Mouse (Mus musculus): ENCODE data around the gene Ttll4. TPM values are rescaled to one million over a fixed set of nuclear protein-coding genes. Genes with fewer than 3 reads are reported as not detected.

Gene Ttll4
- polyA plus RNA-seq, 1 experiment, result 22.1 TPM

GRCm38 (mm10) chr1:74704156-74704555 is 42.6 kb downstream of the Ttll4 start:
- Histone ChIP-seq H3K4me1 (ENCODE audit: control insufficient read depth, insufficient read depth, low read length) (peaks cover 21% of the 10 kb centered on the region), H3K27ac (ENCODE audit: insufficient read depth, low read depth, low read length) (no peak overlapping the region), H3K4me3 (ENCODE audit: insufficient read depth, low read length) (no peak overlapping the region)
- TF ChIP-seq POLR2A (IDR thresholded peaks at IDR 0.05; ENCODE audit: borderline replicate concordance, low read depth, low read length), result no peak
- TF ChIP-seq CTCF (IDR thresholded peaks at IDR 0.05; ENCODE audit: low read depth, low read length), result no peak

- TF ChIP-seq CTCF (IDR thresholded peaks at IDR 0.05; ENCODE audit: low read depth, low read length) (no peak), POLR2A (IDR thresholded peaks at IDR 0.05; ENCODE audit: borderline replicate concordance, low read depth, low read length) (no peak)
- Histone ChIP-seq H3K27ac (ENCODE audit: insufficient read depth, low read depth, low read length) (no peak overlapping the region), H3K4me3 (ENCODE audit: insufficient read depth, low read length) (no peak overlapping the region), H3K4me1 (ENCODE audit: control insufficient read depth, insufficient read depth, low read length) (peaks cover 20% of the 10 kb centered on the region)
These were observed 43.5 kb downstream of the Ttll4 start for GRCm38 (mm10) chr1:74705016-74705415.

- Histone ChIP-seq H3K4me1 (ENCODE audit: control insufficient read depth, insufficient read depth, low read length) (peaks cover 7% of the 10 kb centered on the region), H3K4me3 (ENCODE audit: insufficient read depth, low read length) (no peak overlapping the region), H3K27ac (ENCODE audit: insufficient read depth, low read depth, low read length) (no peak overlapping the region)
- TF ChIP-seq CTCF (IDR thresholded peaks at IDR 0.05; ENCODE audit: low read depth, low read length) (no peak), POLR2A (IDR thresholded peaks at IDR 0.05; ENCODE audit: borderline replicate concordance, low read depth, low read length) (no peak)
These were observed 48.0 kb downstream of the Ttll4 start for GRCm38 (mm10) chr1:74709566-74709965.

- TF ChIP-seq POLR2A (IDR thresholded peaks at IDR 0.05; ENCODE audit: borderline replicate concordance, low read depth, low read length) (no peak), CTCF (IDR thresholded peaks at IDR 0.05; ENCODE audit: low read depth, low read length) (no peak)
- Histone ChIP-seq H3K4me1 (ENCODE audit: control insufficient read depth, insufficient read depth, low read length) (peaks cover 17% of the 10 kb centered on the region), H3K27ac (ENCODE audit: insufficient read depth, low read depth, low read length) (peak overlapping the region; percentile 100), H3K4me3 (ENCODE audit: insufficient read depth, low read length) (peak overlapping the region; percentile 55)
These were observed 50.5 kb downstream of the Ttll4 start for GRCm38 (mm10) chr1:74712046-74712445.

GRCm38 (mm10) chr1:74712461-74713098 is 51.0 kb downstream of the Ttll4 start:
- peak overlapping the region; percentile 89 for H3K4me3 ChIP-seq (ENCODE audit: insufficient read depth, low read length)
- TF ChIP-seq POLR2A (IDR thresholded peaks at IDR 0.05; ENCODE audit: borderline replicate concordance, low read depth, low read length), result no peak
- no peak for TF ChIP-seq CTCF (IDR thresholded peaks at IDR 0.05; ENCODE audit: low read depth, low read length)
- H3K4me1 ChIP-seq (ENCODE audit: control insufficient read depth, insufficient read depth, low read length), result peaks cover 18% of the 10 kb centered on the region
- H3K27ac ChIP-seq (ENCODE audit: insufficient read depth, low read depth, low read length), result peak overlapping the region; percentile 100

GRCm38 (mm10) chr1:74713099-74713858 is 51.7 kb downstream of the Ttll4 start, which contains the start of gene Cyp27a1:
Gene Cyp27a1 (plus strand): TSS chr1:74713574.
- H3K27ac ChIP-seq (ENCODE audit: insufficient read depth, low read depth, low read length), result peak within 1 kb of the TSS; percentile 100
- H3K4me1 ChIP-seq (ENCODE audit: control insufficient read depth, insufficient read depth, low read length), result peaks cover 18% of the 10 kb centered on the region
- TF ChIP-seq POLR2A (IDR thresholded peaks at IDR 0.05; ENCODE audit: borderline replicate concordance, low read depth, low read length) (no peak; the same call in 1 of the 2 replicates), CTCF (IDR thresholded peaks at IDR 0.05; ENCODE audit: low read depth, low read length) (no peak)
- H3K4me3 ChIP-seq (ENCODE audit: insufficient read depth, low read length), result peak within 1 kb of the TSS; percentile 89

GRCm38 (mm10) chr1:74713859-74714730 is 52.5 kb downstream of the Ttll4 start:
- Histone ChIP-seq H3K27ac (ENCODE audit: insufficient read depth, low read depth, low read length) (peak overlapping the region; percentile 100), H3K4me1 (ENCODE audit: control insufficient read depth, insufficient read depth, low read length) (peaks cover 18% of the 10 kb centered on the region), H3K4me3 (ENCODE audit: insufficient read depth, low read length) (peak overlapping the region; percentile 89)
- TF ChIP-seq CTCF (IDR thresholded peaks at IDR 0.05; ENCODE audit: low read depth, low read length) (no peak), POLR2A (IDR thresholded peaks at IDR 0.05; ENCODE audit: borderline replicate concordance, low read depth, low read length) (no peak)

- Histone ChIP-seq H3K4me3 (ENCODE audit: insufficient read depth, low read length) (peak overlapping the region; percentile 89), H3K27ac (ENCODE audit: insufficient read depth, low read depth, low read length) (peak overlapping the region; percentile 100)
These were observed 53.4 kb downstream of the Ttll4 start for GRCm38 (mm10) chr1:74714967-74715366.

GRCm38 (mm10) chr1:74715468-74715867 is 53.9 kb downstream of the Ttll4 start:
- H3K4me1 ChIP-seq (ENCODE audit: control insufficient read depth, insufficient read depth, low read length), result peaks cover 18% of the 10 kb centered on the region
- H3K27ac ChIP-seq (ENCODE audit: insufficient read depth, low read depth, low read length), result peak overlapping the region; percentile 100
- TF ChIP-seq CTCF (IDR thresholded peaks at IDR 0.05; ENCODE audit: low read depth, low read length), result no peak
- TF ChIP-seq POLR2A (IDR thresholded peaks at IDR 0.05; ENCODE audit: borderline replicate concordance, low read depth, low read length), result no peak
- H3K4me3 ChIP-seq (ENCODE audit: insufficient read depth, low read length), result peak overlapping the region; percentile 89

More at GRCm38 (mm10) chr1:74714967-74715366, 53.4 kb downstream of the Ttll4 start:
- peaks cover 18% of the 10 kb centered on the region for H3K4me1 ChIP-seq (ENCODE audit: control insufficient read depth, insufficient read depth, low read length)
- TF ChIP-seq POLR2A (IDR thresholded peaks at IDR 0.05; ENCODE audit: borderline replicate concordance, low read depth, low read length) (no peak), CTCF (IDR thresholded peaks at IDR 0.05; ENCODE audit: low read depth, low read length) (no peak)

All from bone marrow macrophage, adult 2 months (primary cell).